Mouse (Mus musculus): ENCODE measurements around the gene Elmo3.

The Elmo3 gene

GRCm38 (mm10) chr8:105326968-105327367, 21.6 kb downstream of the Elmo3 start:
- in situ Hi-C loops (cut with MseI, MboI), result no loop called here

- in situ Hi-C loops (cut with MseI, MboI), result no loop called here
Observed at GRCm38 (mm10) chr8:105330325-105330724, 24.9 kb downstream of the Elmo3 start.

DNA sequence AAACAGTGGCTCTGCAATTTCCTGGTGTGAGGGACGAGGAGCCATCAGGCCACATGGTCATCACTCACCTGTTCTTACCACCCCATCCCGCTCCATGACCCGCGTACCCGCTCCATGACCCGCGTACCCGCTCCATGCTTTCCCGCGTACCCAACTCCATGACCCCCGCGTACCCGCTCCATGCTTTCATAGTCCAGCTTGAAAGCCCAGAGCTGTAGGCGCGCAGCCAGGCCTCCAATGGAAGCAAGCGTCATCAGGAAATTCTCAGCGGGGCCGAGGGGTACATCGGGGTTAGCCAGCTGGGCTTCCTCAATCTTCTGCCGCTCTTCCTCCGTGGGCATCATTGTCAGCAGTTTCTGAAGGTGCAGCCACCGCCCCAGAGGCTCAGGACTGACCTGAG, 26.1 kb downstream of the Elmo3 start:
- in situ Hi-C loops (cut with MseI, MboI), result no loop called here

DNA sequence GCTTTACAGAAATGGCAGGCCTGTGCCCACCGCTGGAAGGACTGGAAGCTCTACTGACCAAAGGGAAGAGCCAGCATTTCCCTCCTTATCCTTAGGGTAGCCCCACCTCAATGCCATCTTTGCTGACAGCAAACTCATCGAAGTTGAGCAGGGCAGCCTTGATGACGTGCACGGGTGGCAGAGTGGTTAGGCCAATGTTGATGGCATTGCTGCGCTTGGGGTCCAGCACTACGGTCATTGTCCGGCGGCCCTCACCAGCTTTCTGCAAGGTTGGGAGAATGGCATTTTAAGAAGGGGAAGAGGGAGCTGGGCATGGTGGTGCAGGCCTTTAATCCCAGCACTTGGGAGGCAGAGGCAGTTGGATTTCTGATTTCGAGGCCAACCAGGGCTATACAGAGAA, 26.5 kb downstream of the Elmo3 start:
- in situ Hi-C loops (cut with MseI, MboI), result no loop called here

DNA sequence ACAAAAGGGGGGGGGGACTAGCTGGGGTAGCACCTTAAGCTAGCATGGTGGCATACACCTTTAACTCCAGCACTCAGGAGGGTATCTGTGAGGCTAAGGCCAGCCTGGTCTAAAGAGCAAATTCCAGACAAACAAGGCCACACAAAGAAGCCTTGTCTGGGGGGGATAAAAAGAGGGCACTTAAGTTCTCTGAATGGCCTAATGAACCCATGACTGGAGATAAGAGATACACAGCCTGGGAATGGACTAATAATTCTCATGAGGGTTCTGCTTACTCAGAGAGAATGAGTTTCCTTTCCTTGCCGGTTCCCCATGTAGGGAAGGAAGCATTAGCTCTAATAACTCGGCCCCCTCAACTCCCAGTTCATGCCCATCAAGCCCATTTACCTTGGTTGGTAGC, 27.1 kb downstream of the Elmo3 start:
- in situ Hi-C loops (cut with MseI, MboI), result no loop called here

GRCm38 (mm10) chr8:105336373-105337130, 31.2 kb downstream of the Elmo3 start:
- in situ Hi-C loops (cut with MseI, MboI), result no loop called here

DNA sequence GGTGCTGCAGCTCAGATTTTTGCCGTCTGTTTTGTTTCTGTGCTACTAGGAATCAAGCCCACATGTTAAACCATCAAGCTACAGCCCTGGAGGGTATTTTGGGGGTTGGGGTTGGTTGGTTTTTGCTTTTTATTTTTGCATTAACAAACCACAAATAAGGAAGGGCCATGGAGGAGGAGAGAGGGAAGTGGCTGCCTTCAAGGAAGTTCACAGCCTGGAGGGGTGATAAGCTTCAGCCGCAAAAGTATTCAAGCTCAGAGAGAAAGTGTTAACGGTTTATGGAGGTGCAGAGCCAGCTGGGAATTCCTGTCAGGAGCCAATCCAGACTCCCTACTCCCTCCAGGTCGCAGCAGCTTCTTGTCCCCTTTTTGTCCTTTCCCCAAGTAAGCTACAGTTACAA, 33.6 kb downstream of the Elmo3 start:
- in situ Hi-C loops (cut with MseI, MboI), result no loop called here

DNA sequence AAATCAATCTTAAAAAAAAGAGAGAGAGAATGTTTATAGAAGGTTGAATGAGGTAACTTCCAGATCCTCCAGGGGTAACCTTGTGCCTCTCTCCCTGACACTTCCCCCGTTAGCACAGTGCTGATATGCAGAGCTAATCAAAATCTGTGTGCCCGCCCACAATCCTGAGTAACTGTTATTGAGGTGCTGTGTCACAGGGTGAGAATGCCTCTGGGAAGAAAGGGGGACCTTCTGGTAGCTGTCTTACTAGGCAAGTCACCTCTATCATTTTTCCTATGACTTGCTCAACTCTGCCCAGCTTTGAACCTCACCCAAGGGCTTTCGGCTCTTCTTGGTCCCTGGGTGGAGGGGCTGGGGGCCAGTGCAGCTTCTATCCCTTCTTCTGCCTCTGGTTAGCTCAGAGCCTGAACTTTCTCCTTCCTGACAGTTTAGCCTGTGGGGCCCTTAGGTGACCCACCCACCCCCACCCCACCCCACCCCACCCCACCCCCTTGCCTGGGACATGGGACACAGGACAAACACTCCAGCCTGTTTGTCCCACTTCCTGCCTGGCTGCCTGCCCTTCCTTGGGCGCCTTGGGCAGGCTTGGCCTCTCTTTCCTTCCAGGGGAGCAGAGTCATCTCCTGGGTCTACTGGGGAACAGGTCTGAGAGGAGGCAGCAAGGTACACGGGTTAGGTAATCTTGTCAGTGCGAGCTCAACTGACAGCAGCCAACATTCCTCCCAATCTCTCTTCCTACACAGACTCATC, 34.7 kb downstream of the Elmo3 start:
- in situ Hi-C loops (cut with MseI, MboI), result no loop called here

DNA sequence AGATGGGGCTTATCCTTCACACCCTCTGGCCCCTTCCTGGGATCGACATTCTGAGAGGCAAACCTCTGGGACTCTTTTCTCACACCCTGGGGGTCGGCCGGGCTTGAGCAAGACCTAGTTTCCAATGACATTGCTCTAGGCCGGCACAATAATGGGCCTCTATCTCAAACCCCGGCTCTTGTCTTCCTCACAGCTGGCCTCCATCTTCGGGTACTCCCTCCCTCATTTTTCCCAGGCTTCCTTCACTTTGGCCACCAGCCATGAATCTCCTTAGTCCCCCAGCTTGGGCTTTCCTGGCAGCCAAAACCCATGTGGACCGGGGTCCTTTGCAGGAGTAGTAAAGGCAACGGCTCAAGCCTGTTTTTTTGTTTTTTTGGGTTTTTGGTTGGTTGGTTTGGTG, 36.0 kb downstream of the Elmo3 start:
- in situ Hi-C loops (cut with MseI, MboI), result no loop called here

DNA sequence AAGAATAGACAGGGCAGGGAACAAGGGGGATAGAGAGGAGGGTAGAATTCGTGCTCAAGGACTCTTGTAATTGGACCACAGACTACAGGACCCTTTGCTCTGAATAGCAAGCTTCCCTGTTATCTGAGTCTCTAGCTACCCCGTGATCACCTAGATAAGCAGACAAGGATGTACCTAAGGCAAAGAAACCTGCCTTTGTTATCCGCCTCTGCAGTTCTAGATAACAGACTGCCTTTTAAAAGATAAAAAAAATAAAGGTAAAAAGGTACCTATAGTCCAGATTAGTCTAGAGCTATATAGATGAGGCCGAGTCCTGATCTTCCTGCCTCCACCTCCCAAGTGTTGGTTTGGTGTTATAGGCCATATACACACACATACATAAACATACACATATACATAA, 37.4 kb downstream of the Elmo3 start:
- in situ Hi-C loops (cut with MseI, MboI), result no loop called here

GRCm38 (mm10) chr8:105343791-105344574, 38.6 kb downstream of the Elmo3 start:
- in situ Hi-C loops (cut with MseI, MboI), result no loop called here

DNA sequence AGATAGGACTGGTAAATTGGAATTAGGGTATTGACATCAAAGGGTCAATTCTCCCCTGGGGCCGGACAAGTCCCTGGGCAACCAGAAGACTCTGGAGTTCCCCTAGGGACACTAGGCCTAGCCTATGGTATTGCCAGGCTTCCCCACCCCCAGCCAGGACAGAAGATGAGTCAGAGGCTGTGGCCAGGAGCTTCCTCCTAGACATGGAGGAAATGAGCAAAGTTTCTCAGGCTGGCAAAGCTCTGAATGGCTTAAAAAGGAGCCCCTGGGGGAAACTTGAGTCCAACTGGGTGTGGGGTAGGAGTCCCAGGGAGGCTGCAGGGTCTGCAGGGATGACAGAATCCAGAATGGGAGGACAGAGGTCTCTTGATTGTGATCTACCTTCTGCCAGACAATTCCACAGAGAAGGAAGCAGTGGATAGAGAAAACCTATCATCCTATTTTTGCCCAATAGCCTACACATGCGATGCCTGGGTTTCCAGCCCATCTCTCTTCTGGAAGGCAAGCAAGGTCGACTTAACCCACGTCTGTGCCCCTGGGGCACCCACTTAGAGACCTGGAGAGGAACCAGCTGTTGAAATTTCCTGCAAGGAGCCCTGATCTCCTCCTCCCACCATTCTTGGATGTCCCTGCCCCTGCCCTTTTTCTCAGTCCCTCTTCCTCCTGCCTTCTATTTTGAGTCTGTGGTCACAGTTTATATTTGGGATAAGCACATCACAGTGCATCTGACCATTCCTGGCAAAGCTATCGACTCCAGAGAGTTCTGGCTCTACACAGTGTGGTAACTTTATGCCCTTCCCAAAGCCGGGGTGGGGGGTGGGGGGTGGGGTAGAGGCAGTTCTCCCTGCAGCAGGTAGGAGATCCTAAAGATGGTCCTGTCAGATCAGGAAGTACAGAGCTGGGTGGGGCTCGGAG, 39.9 kb downstream of the Elmo3 start:
- in situ Hi-C loops (cut with MseI, MboI), result no loop called here

GRCm38 (mm10) chr8:105346611-105347427, 41.4 kb downstream of the Elmo3 start:
- in situ Hi-C loops (cut with MseI, MboI), result no loop called here

- in situ Hi-C loops (cut with MseI, MboI), result no loop called here
Observed at GRCm38 (mm10) chr8:105347428-105348221, 42.2 kb downstream of the Elmo3 start, which contains the start of gene Fhod1. Fhod1 (minus strand) TSS chr8:105347953.

DNA sequence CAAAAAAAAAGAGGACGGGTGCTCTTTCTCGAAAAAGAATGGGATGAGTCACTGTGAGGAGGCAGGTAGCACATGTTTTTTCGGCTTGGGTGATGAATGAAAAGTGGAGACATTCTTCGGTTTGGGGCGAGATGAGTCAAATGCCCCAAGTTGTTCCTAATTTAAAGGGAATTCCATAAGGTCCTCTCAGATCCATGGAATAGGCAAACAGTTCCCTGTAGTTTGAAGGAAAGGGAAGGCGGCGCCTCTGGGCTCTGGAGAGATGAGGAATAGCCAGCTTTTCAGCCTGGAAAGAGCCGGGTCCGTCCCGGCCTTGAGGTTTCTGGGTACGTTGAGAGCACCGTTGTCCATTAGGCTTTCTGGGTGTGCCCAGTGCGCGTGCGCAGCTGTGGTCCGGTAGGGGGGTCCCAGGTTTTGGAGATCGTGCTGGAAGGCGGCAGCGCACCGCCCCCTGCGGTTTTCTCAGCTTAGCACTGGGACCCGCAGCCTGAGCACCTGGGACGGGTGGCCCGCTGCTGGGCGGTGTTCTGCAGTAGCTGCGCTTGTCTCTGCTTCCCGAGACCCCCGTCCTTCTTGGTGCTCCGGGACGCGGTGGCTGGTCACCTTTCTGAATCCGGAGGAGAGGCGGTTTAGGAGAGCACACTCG, 43.2 kb downstream of the Elmo3 start, which contains the start of gene Slc9a5:
Gene Slc9a5, plus strand, starts transcription at position 394 of the 646 bp plus-strand sequence.
- in situ Hi-C loops (cut with MseI, MboI), result no loop called here

GRCm38 (mm10) chr8:105349096-105349771, 43.8 kb downstream of the Elmo3 start:
- in situ Hi-C loops (cut with MseI, MboI), result no loop called here

DNA sequence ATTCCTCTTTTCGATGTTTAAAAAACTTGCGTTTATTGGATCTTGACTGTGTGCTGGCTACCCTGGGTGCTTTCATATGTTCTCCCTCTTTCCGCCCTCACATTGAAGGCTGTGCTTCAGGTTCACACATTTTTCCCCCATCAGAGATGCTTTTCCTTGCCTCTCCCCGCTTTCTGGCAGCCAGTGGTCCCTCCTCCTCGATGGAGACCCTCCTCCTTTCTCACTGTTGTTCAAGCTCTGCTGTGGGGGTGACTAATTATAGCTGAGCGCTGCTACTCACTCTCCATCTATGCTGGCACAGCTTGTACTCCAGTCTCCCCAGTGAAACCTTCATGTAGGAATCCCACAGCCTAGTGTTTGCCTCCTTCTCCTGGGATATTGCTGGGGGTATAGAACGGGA, 44.8 kb downstream of the Elmo3 start:
- in situ Hi-C loops (cut with MseI, MboI), result no loop called here

- in situ Hi-C loops (cut with MseI, MboI), result no loop called here
Observed at GRCm38 (mm10) chr8:105353583-105354135, 48.3 kb downstream of the Elmo3 start.

Measured in mouse trophoblast stem cell (cell line).